Mouse (Mus musculus) ES-Bruce4 (cell line): ENCODE results near the gene Snx29. TPM values are rescaled to one million over a fixed set of nuclear protein-coding genes. Genes with fewer than 3 reads are reported as not detected.

Experiments used
- H3K27ac ChIP-seq: 2 replicates; pipeline ENCODE4 v1.5.1; 2012; ENCODE audit warnings: low read length, inconsistent platforms; ENCODE audit not compliant: insufficient read depth
- H3K27me3 ChIP-seq: 2 replicates; pipeline ENCODE4 v1.6.1; 2012; ENCODE audit warnings: mild to moderate bottlenecking, low read length, inconsistent platforms; ENCODE audit not compliant: control insufficient read depth, poor library complexity, insufficient read depth, severe bottlenecking
- H3K36me3 ChIP-seq: 2 replicates; pipeline ENCODE4 v1.6.1; 2012; ENCODE audit warnings: inconsistent platforms, mild to moderate bottlenecking, low read length, moderate library complexity; ENCODE audit not compliant: control insufficient read depth, poor library complexity, insufficient read depth, severe bottlenecking
- H3K4me1 ChIP-seq: one replicate; pipeline ENCODE4 v1.8.1; 2011; ENCODE audit warnings: low read length; ENCODE audit not compliant: control insufficient read depth, insufficient read depth
- H3K4me3 ChIP-seq: 2 replicates; pipeline ENCODE4 v1.5.1; 2011; ENCODE audit warnings: low read depth, mild to moderate bottlenecking, low read length
- H3K9ac ChIP-seq: 2 replicates; pipeline ENCODE4 v1.6.1; 2012; ENCODE audit warnings: low read depth, mild to moderate bottlenecking, inconsistent platforms; ENCODE audit not compliant: poor library complexity, severe bottlenecking
- H3K9me3 ChIP-seq: replicated peaks from 2 replicates; pipeline ENCODE4 v1.6.1; 2012; ENCODE audit warnings: mild to moderate bottlenecking, low read length, inconsistent platforms; ENCODE audit not compliant: control insufficient read depth, poor library complexity, insufficient read depth, severe bottlenecking
- CTCF ChIP-seq: IDR thresholded peaks from one replicate; pipeline ENCODE4 v1.8.1; 2011; ENCODE audit warnings: low read depth, low read length
- EP300 ChIP-seq: IDR thresholded peaks from 2 replicates; pipeline ENCODE4 v1.6.1; 2011; ENCODE audit warnings: low read depth, low read length; ENCODE audit not compliant: insufficient read depth
- POLR2A ChIP-seq: IDR thresholded peaks from one replicate; pipeline ENCODE4 v1.8.1; 2011; ENCODE audit warnings: low read length; ENCODE audit not compliant: insufficient read depth
- polyA plus RNA-seq: library from polyadenylated mRNA; stranded (reverse); fragments of >200 nt; gene quantifications from 2 replicates; pipeline ENCODE4 v1.2.4, GENCODE M21; 2011; ENCODE audit warnings: low read depth; ENCODE audit not compliant: missing spikeins, insufficient read depth, insufficient read length

Gene Snx29
- polyA plus RNA-seq, 1 experiment, result 9.2 TPM

GRCm38 (mm10) chr16:11749111-11749510, 426.4 kb downstream of the Snx29 start:
- no peak for TF ChIP-seq CTCF
- no peak for TF ChIP-seq EP300
- no peak for TF ChIP-seq POLR2A
- Histone ChIP-seq H3K9me3 (no peaks in the 10 kb centered on the region), H3K4me3 (no peak overlapping the region), H3K27me3 (no peaks in the 10 kb centered on the region), H3K9ac (no peak overlapping the region), H3K36me3 (no peaks in the 10 kb centered on the region), H3K27ac (no peak overlapping the region), H3K4me1 (no peaks in the 10 kb centered on the region)

- Histone ChIP-seq H3K27me3 (no peaks in the 10 kb centered on the region), H3K4me1 (no peaks in the 10 kb centered on the region), H3K36me3 (no peaks in the 10 kb centered on the region), H3K27ac (no peak overlapping the region), H3K4me3 (no peak overlapping the region), H3K9me3 (no peaks in the 10 kb centered on the region), H3K9ac (no peak overlapping the region)
- TF ChIP-seq CTCF (no peak), POLR2A (no peak), EP300 (no peak)
These were observed 427.9 kb downstream of the Snx29 start for GRCm38 (mm10) chr16:11750605-11751004.

- Histone ChIP-seq H3K36me3 (no peaks in the 10 kb centered on the region), H3K27me3 (no peaks in the 10 kb centered on the region), H3K9ac (no peak overlapping the region), H3K4me3 (no peak overlapping the region), H3K4me1 (no peaks in the 10 kb centered on the region), H3K9me3 (no peaks in the 10 kb centered on the region), H3K27ac (no peak overlapping the region)
- no peak for TF ChIP-seq EP300
- TF ChIP-seq POLR2A, result no peak
- no peak for TF ChIP-seq CTCF
These were observed 429.8 kb downstream of the Snx29 start for GRCm38 (mm10) chr16:11752557-11752956.

DNA sequence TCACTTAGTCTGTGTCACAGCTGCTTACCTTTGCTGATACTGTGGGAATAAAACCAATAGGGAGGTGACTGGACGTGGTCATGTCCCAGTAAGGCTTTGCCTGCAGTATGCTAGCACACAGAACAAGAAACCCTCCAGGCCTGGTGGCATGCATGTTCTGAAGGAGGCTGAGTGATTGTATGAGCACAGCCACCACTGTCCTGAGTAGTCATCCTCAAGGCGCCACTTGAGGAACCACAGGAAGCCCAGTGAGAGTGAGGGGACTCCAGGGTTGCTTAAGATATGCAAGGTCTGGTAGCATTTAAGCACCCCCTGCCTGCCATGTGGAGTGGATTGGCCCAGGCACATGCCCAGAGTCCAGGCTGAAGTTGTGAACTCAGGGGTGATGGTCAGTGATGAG, 430.8 kb downstream of the Snx29 start:
- Histone ChIP-seq H3K27me3 (no peaks in the 10 kb centered on the region), H3K9ac (no peak overlapping the region), H3K4me3 (no peak overlapping the region), H3K9me3 (no peaks in the 10 kb centered on the region), H3K4me1 (no peaks in the 10 kb centered on the region), H3K27ac (no peak overlapping the region), H3K36me3 (no peaks in the 10 kb centered on the region)
- TF ChIP-seq EP300 (no peak), POLR2A (no peak), CTCF (no peak)

DNA sequence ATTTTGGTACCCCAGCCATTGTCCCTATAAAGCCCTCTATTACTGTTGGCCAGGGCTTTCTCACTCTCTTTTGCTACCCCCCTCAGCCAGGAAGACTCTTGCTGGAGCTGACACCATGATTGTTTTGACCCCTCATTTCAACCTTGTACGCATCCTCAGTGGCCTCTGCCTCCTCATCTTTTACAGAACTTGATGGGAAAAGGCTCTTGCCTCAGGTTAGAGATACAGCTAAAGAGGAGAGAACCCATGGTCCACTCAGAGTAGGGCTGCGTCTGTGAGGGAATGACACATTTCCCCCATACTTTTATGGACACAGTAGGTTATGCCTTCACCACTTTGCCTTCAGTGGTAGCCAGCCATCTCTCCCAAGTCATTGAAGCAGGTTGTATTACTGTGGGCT, 431.4 kb downstream of the Snx29 start:
- Histone ChIP-seq H3K36me3 (no peaks in the 10 kb centered on the region), H3K27ac (no peak overlapping the region), H3K4me1 (no peaks in the 10 kb centered on the region), H3K27me3 (no peaks in the 10 kb centered on the region), H3K9me3 (no peaks in the 10 kb centered on the region), H3K4me3 (no peak overlapping the region), H3K9ac (no peak overlapping the region)
- TF ChIP-seq POLR2A (no peak), EP300 (no peak), CTCF (no peak)

DNA sequence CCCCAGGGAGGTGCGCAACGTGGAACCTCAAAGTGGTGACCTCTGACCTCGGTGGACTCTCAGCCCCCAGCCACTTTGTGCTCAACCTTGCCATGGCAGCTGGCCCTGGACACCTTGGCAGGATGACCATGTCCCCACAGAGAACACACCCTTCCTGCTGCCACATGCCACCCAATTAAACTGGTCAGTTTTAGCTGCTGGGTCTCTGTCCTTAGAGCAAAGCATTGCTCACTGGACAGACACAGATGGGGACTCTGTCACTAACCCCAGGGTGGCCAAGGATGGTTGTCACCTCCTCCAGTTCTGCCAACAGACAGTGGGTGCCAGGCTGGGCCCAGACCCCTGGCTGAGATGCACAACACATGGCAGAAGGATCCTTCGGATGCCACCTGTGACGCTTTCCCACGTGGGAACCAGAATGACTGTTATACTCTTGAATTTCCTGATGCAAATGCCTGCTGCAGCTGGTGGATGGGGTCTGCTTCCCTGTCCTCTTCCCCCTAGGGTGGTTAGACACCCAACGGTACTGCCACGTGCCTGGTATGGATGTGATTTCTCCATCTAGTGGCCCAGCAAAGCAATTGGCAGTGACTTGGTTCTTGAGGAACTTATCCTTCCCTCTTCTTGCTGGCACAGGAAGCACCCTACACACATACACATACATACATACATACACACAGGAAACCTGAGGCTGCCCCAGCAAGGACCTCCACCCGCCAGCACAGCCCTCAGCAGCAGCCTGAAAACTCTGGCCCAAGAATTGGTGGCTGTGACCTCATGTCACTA, 432.8 kb downstream of the Snx29 start:
- no peaks in the 10 kb centered on the region for H3K36me3 ChIP-seq
- no peak overlapping the region for H3K4me3 ChIP-seq
- H3K4me1 ChIP-seq, result no peaks in the 10 kb centered on the region
- no peaks in the 10 kb centered on the region for H3K9me3 ChIP-seq
- TF ChIP-seq EP300 (no peak), POLR2A (no peak), CTCF (no peak)
- H3K27me3 ChIP-seq, result no peaks in the 10 kb centered on the region
- no peak overlapping the region for H3K27ac ChIP-seq
- H3K9ac ChIP-seq, result no peak overlapping the region
